Mouse (Mus musculus) hindbrain, postnatal 0 days (tissue): ENCODE results near the gene Tec. TPM values are rescaled to one million over a fixed set of nuclear protein-coding genes. Genes with fewer than 3 reads are reported as not detected.

Experiments used
- ATAC-seq: fragments of 200-750 bp; cut with Nextera tagmentation; 2 replicates; pipeline ENCODE4 v1.8.0; 2017; ENCODE audit warnings: mild to moderate bottlenecking, moderate TSS enrichment, moderate library complexity
- DNase-seq: peaks from one replicate; pipeline ENCODE4 v3.0.0-alpha.2; 2015; ENCODE audit warnings: low spot score
- H3K27ac ChIP-seq: fragments of 300-500 bp; sonication (generic); 2 replicates; pipeline ENCODE4 v1.5.1; 2014; ENCODE audit warnings: mild to moderate bottlenecking
- H3K27me3 ChIP-seq: fragments of 300-500 bp; sonication (generic); 2 replicates; pipeline ENCODE4 v1.6.1; 2014; ENCODE audit warnings: low read length, mixed read lengths; ENCODE audit not compliant: insufficient read depth
- H3K36me3 ChIP-seq: fragments of 300-500 bp; sonication (generic); 2 replicates; pipeline ENCODE4 v1.6.1; 2014; ENCODE audit warnings: low read length, mixed read lengths; ENCODE audit not compliant: insufficient read depth
- H3K4me1 ChIP-seq: fragments of 300-500 bp; sonication (generic); 2 replicates; pipeline ENCODE4 v1.6.1; 2014; ENCODE audit warnings: antibody characterized with exemption, low read length, mixed read lengths; ENCODE audit not compliant: insufficient read depth
- H3K4me2 ChIP-seq: fragments of 300-500 bp; sonication (generic); 2 replicates; pipeline ENCODE4 v1.6.1; 2014; ENCODE audit warnings: low read depth, mild to moderate bottlenecking, low read length, moderate library complexity, mixed read lengths
- H3K4me3 ChIP-seq: fragments of 300-500 bp; sonication (generic); 2 replicates; pipeline ENCODE4 v1.5.1; 2014; ENCODE audit warnings: low read length
- H3K9ac ChIP-seq: fragments of 300-500 bp; sonication (generic); replicated peaks from 2 replicates; pipeline ENCODE4 v1.6.1; 2014; ENCODE audit warnings: mild to moderate bottlenecking, low read length, moderate library complexity, mixed read lengths
- H3K9me3 ChIP-seq: fragments of 300-500 bp; sonication (generic); 2 replicates; pipeline ENCODE4 v1.6.1; 2016; ENCODE audit warnings: low read length, mixed read lengths
- CTCF ChIP-seq: IDR thresholded peaks from 2 replicates; pipeline ENCODE4 v1.5.1; 2016; ENCODE audit warnings: antibody characterized with exemption, control low read depth, low read depth
- WGBS: fragments of 180-500 bp; shearing (Covaris S2); extraction: QIAGEN DNeasy Blood & Tissue Kit; methylation state at CpG from one replicate; pipeline ENCODE4 v1.1.7; 2014; 5-methylcytosine and 5-hydroxymethylcytosine counted together
- polyA plus RNA-seq: library from polyadenylated mRNA; unstranded; fragments of >200 nt; fragmentation: Nextera tagmentation; extraction: Ambion mirVana; gene quantifications from 2 replicates; pipeline ENCODE4 v1.2.1, GENCODE M21; 2015
- total RNA-seq: library from RNA; depleted of rRNA; stranded (reverse); fragments of >200 nt; gene quantifications from 2 replicates; pipeline ENCODE4 v1.2.3, GENCODE M21; 2014

Tec gene
- total and polyA plus RNA-seq, 2 experiments from 2014 or later, result 3.0 to 3.6 TPM

DNA sequence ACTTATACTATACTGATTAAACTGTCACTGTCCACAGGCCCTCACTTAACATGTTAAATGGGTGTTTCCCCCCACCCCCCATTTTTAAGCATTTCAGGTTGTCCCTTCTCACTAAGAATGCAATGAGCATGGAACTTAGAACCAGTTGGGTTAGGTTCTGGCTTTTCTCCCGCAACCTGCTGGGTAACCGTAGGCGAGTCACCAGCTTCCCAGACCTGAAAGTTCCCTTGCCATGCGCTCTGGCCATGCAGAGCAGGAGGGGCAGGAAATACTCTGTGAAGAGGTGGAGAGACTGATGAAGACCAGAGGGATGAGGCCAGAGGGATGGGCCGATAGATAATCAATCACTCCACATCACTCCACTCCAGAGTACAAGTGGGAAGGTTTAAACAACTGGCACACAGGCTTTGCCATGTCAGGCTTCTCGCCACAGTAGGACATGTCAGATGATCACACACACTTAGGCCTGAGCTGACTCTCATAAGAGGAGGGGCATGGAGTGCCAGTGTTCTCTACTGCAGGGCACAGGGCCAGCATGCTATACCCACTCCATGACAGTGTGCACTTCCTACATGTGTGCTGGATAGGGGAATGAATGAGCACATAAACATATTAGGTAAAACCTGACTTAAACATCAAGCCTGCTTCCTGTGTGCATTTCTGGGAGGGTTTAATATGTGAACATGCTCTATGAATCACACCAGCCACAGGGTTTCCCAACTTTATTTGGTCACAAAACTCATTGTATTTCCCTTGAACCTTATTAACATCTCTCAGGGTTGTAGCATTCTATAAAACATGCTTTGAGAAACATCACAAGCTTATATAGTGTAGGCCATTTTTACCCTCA lies 13.9 kb downstream of the Tec start:
- no peak for TF ChIP-seq CTCF
- DNase-seq (no peak), ATAC-seq (0 out of 2 replicates have a peak, but pooled peaks have one; percentile 28)
- H3K4me3 ChIP-seq, result no peak overlapping the region
- H3K9ac ChIP-seq, result no peak overlapping the region
- H3K4me1 ChIP-seq, result peaks cover 10% of the 10 kb centered on the region; the same call in 1 of the 2 replicates
- no peaks in the 10 kb centered on the region for H3K9me3 ChIP-seq
- no peaks in the 10 kb centered on the region for H3K36me3 ChIP-seq
- no peaks in the 10 kb centered on the region for H3K27me3 ChIP-seq
- H3K4me2 ChIP-seq, result no peak overlapping the region
- 65% methylated on average over 6 of the region's 6 CpGs for WGBS
- no peak overlapping the region for H3K27ac ChIP-seq

DNA sequence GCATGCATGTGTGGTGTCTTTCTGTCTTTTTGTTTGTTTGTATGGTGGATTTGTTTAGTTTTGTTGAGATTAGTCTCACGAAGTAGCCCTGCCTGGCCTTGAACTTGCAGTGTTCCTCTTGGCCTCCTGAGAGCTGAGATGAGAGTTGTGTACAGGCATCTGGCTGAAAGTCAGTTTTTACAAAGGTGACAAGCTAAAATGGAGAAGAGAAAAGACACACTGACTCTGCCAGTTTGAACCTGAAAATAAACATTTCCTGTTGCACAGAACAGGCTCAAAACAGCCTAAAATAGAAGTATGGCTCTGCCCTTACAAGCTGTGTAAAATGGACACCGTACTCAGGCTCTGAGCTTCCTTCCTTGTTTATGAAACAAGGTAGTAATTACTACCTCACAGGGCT lies 14.9 kb downstream of the Tec start:
- Histone ChIP-seq H3K27me3 (no peaks in the 10 kb centered on the region), H3K4me1 (peaks cover 10% of the 10 kb centered on the region; the same call in 1 of the 2 replicates), H3K36me3 (no peaks in the 10 kb centered on the region), H3K4me2 (no peak overlapping the region), H3K9ac (no peak overlapping the region), H3K27ac (no peak overlapping the region), H3K9me3 (no peaks in the 10 kb centered on the region), H3K4me3 (no peak overlapping the region)
- no peak for DNase-seq
- no peak for TF ChIP-seq CTCF
- WGBS, result 78% methylated on average over 2 of the region's 2 CpGs
- ATAC-seq, result no peak

DNA sequence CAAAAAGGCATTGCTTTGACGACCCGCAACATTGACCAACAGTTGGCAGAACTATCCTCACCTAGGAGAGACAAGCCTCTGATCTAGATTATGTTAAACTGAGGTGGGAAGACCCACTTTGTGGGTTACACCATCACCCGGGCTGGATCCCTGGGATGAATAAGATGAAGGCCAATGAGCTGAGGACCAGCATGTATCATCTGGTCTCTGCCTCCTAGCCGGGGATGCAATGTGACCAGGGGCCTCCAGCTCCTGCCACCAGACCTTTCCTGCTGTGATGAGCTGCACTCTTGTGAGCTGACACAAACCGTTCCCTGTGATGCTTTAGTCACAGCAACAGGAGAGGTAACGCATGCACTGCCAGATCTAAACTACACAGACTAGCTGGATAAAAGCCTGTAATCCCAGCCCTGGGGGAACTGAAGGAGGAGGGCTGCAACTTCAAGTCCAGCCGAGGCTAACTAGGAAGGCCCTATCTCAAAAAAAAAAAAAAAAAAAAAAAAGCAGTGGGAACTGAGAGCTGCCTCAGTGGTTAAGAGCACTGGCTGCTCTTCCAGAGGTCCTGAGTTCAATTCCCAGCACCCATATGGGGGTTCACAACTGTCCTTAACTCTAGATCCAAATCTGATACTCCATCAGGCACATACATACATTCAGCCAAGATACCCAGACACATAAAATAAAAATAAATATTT lies 15.8 kb downstream of the Tec start:
- Histone ChIP-seq H3K27ac (no peak overlapping the region), H3K9me3 (no peaks in the 10 kb centered on the region), H3K4me2 (no peak overlapping the region), H3K36me3 (no peaks in the 10 kb centered on the region), H3K4me3 (no peak overlapping the region), H3K4me1 (peaks cover 10% of the 10 kb centered on the region; the same call in 1 of the 2 replicates), H3K9ac (no peak overlapping the region), H3K27me3 (no peaks in the 10 kb centered on the region)
- no peak for TF ChIP-seq CTCF
- ATAC-seq (no peak), DNase-seq (no peak)
- 67% methylated on average over 7 of the region's 7 CpGs for WGBS

DNA sequence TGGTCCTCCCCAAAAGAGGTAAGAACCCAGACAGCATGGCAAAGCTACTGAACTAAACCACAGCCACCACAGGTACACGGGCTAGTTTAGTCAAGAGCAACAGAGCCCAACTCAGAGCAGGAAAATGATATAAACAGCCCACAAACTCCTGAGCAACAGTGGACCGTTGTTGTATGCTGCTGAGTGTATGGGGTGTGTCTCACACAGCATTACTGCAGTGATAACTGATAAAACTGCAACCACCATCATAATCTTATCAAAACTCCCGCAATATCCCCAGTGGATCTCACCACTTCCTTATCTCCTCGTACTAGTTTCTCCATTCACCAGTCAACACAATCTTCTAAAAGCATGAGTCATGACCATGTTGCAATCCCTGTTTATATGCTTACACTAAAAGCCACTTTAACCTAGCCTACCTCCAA lies 16.6 kb downstream of the Tec start:
- ATAC-seq, result no peak
- Histone ChIP-seq H3K4me2 (no peak overlapping the region), H3K9ac (no peak overlapping the region), H3K4me3 (no peak overlapping the region), H3K27ac (no peak overlapping the region), H3K27me3 (no peaks in the 10 kb centered on the region), H3K4me1 (peaks cover 10% of the 10 kb centered on the region; the same call in 1 of the 2 replicates), H3K36me3 (no peaks in the 10 kb centered on the region), H3K9me3 (no peaks in the 10 kb centered on the region)
- WGBS, result 90% methylated on average over 4 of the region's 4 CpGs
- no peak for DNase-seq
- no peak for TF ChIP-seq CTCF

DNA sequence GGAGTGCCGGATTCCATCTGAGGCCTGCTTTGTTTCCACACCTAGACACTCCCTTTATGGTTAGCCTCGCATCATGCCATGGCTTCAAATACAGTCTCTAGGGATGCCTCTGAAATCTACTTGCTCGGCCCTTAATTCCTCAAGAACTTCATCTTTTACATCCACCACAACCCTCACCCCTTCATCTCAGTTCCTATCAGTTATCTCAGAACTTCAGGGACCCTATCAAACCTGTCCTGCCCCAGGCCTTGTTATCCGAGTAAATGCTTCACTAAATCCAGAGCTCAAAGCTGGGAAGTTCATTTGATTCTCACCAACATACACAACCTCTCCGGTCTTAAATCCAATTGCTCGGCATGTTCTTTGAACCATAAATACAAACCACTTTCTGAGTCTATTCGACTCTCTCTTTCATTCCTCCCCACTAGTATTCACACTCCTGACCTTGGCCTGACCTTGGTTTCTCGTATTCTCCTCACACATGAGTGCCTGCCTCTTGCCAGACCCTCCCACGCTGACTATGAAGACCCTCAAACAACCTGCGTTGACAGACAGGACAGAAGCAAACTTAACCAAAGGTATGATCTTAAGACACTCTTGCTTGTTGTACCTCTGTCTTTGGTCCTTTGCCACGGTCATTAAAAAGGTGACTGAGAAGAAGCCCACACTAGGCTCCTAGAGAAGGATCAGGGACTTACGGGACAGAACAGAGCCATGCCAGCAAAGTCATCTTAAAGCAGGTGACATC lies 17.2 kb downstream of the Tec start:
- DNase-seq, result no peak

DNA sequence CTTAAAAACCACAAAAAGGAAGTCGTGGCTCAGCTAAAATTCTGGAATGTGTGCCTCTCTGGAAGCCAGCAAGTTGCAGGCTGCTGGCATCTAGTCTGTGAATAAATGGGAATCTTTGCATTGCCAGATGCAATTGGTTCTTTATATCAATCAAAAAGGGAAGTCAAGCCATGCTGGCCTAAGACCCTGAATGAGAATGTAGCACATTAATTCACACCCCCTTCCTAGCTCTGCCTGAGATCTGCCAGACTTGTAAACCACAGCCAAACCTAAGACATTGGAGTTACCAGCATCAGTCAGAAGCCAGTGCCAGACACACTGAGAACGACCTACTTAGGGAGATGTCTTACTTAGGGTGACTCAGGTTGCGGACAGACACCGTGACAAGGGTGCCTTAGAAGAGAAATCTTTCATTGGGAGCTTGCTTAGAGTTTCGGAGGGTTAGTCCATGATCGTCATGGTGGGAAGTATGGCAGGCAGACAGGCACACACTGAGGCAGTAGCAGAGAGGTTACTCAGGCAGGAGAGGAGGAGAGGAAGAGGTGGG lies 19.3 kb downstream of the Tec start:
- no peak overlapping the region for H3K4me2 ChIP-seq
- no peak overlapping the region for H3K9ac ChIP-seq
- H3K27me3 ChIP-seq, result no peaks in the 10 kb centered on the region
- ATAC-seq, result no peak
- H3K36me3 ChIP-seq, result no peaks in the 10 kb centered on the region
- no peaks in the 10 kb centered on the region for H3K9me3 ChIP-seq
- H3K27ac ChIP-seq, result no peak overlapping the region
- no peaks in the 10 kb centered on the region for H3K4me1 ChIP-seq
- peak; percentile 42 for DNase-seq
- TF ChIP-seq CTCF, result no peak
- WGBS, result 59% methylated on average over 6 of the region's 6 CpGs
- H3K4me3 ChIP-seq, result no peak overlapping the region

More for the DNA sequence above, 17.2 kb downstream of the Tec start:
- Histone ChIP-seq H3K36me3 (no peaks in the 10 kb centered on the region), H3K4me1 (peaks cover 10% of the 10 kb centered on the region; the same call in 1 of the 2 replicates), H3K27me3 (no peaks in the 10 kb centered on the region), H3K9me3 (no peaks in the 10 kb centered on the region), H3K4me3 (no peak overlapping the region), H3K4me2 (no peak overlapping the region), H3K9ac (no peak overlapping the region), H3K27ac (no peak overlapping the region)
- no peak for ATAC-seq
- 79% methylated on average over 12 of the region's 12 CpGs for WGBS
- no peak for TF ChIP-seq CTCF
